8 mouse cellular contexts compared by ENCODE assay signal in the genomic region with DNA sequence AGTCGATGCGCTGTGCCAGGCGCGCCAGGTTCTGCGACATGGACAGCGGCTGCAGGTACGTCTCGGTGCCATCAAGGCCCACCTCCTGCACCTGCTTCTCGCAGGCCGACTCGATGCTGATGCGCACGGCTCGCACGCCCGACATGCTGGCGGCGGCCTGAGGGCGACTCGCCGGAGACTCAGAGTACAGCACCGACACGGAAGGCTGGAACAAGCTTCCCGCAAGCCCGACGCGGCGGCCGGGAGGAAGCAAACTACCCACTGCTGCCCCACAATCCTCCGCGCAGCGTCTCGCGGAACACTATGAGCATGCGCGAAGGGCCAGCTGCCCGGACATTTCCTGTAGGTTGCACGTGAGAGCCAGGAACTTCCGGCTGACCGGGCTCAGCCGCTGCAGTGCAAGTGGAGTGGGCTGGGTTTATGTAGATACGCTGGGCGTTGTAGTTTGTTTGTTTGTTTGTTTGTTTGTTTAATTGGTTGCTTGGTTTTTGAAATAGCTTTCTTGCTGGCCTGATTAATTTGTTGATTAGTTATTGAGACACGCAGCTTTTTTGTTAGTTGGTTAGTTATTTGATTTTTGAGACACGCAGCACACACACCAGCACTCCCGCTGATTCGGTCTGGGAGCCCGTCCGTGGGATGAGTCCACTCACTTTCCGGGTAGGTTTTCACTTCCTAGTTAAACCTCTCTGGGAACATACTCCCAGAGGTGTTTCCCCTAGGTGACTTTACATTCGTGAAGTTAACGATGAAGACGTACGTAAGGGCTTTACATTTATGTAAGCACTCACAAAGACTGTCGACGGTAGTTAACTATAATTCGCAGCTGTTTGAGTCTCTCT. TPM values are rescaled to one million over a fixed set of nuclear protein-coding genes. Genes with fewer than 3 reads are reported as not detected.
DNase-seq lines count a peak whose midpoint lies in the region; ATAC-seq lines count a peak whose summit lies in the region.

A gene (minus strand): TSS at position 283 of the 842 bp plus-strand sequence.

- ATAC-seq in megakaryocyte progenitor cell, adult 5-6 weeks (replicated peaks; ENCODE audit: poor library complexity), result peak; percentile 91

- peak; percentile 96 for DNase-seq in adipocyte (ENCODE audit: low spot score)
- peak; percentile 97 for DNase-seq in embryo, embryonic 10 days (ENCODE audit: low spot score)
- DNase-seq in gastrocnemius, postnatal 10 days, result peak; percentile 90
- peak; percentile 97 for DNase-seq in induced T-regulatory cell, adult 2 months (ENCODE audit: low read depth)
- peak; percentile 84 to 95 for DNase-seq in left cerebral cortex, adult 9 months (ENCODE audit: low spot score in 2 of 2)
- peak; percentile 93 for DNase-seq in right cerebral cortex, postnatal 14 days
- DNase-seq in urinary bladder, postnatal 36 days (ENCODE audit: low spot score in 2 of 2), result peak; percentile 88 to 93

RNA-seq across cellular contexts. Expression of the gene that starts here (rescaled TPM):
- total RNA-seq in gastrocnemius, postnatal 10 days (2021), result 10 to 100 TPM; 14.4 to 16.0 TPM
- 46.8 and 50.0 TPM in 2 replicates for total RNA-seq in megakaryocyte progenitor cell, adult 5-6 weeks (2015)
- 35.6 TPM in 2 replicates for total RNA-seq in megakaryocyte progenitor cell, adult 5-6 weeks (2017)

Comparison
In these comparisons a context has a peak if more than half of its experiments do, and no peak if none do; other contexts are left out.
1. Peak in every context shown above with its lines: DNase-seq and ATAC-seq.